Comparison of ENCODE assay signal across 33 mouse cellular contexts in genomic region chr4:149407461-149407860, GRCm38 (mm10). TPM values are rescaled to one million over a fixed set of nuclear protein-coding genes. Genes with fewer than 3 reads are reported as not detected.
DNase-seq lines count a peak whose midpoint lies in the region; ATAC-seq and TF ChIP-seq lines count a peak whose summit lies in the region.
"Had no signal": no experiment of that assay in that cellular context is flagged by ENCODE, and none has a peak within 500 bp of the region (broad histone marks: within the 10 kb centered on the region; RNA-seq: fewer than 3 reads in every experiment).

No protein-coding gene starts in this region.

- H3K9me3 ChIP-seq in kidney, embryonic 14.5 days (ENCODE audit: control insufficient read depth, low read length): peaks cover 2% of the 10 kb centered on the region; the same call in 1 of the 2 replicates
- H3K9me3 ChIP-seq in kidney, embryonic 16.5 days (ENCODE audit: low read length): no peaks in the 10 kb centered on the region
- no peaks in the 10 kb centered on the region for H3K9me3 ChIP-seq in ES-E14 (ENCODE audit: control insufficient read depth, insufficient read depth, low read depth, low read length)
- H3K9me3 ChIP-seq: embryonic facial prominence, embryonic 10.5 days; embryonic facial prominence, embryonic 15.5 days; forebrain, embryonic 12.5 days; heart, embryonic 12.5 days; neural tube, embryonic 12.5 days had no signal

- 74% methylated on average over 5 of the region's 5 CpGs for WGBS in kidney, embryonic 14.5 days
- 71% methylated on average over 5 of the region's 5 CpGs for WGBS in kidney, embryonic 16.5 days
- 49% methylated on average over 5 of the region's 5 CpGs for WGBS in small intestine, adult 2 months

- H3K4me1 ChIP-seq in kidney, embryonic 14.5 days (ENCODE audit: control insufficient read depth, insufficient read depth, low read length): peaks cover 26% of the 10 kb centered on the region
- H3K4me1 ChIP-seq in kidney, embryonic 16.5 days (ENCODE audit: insufficient read depth, low read length): peaks cover 35% of the 10 kb centered on the region
- peaks cover 5 to 39% of the 10 kb centered on the region in 2 experiments for H3K4me1 ChIP-seq in ES-E14 (ENCODE audit: control insufficient read depth in 2 of 2, insufficient read depth in 2 of 2, low read length in 2 of 2, poor library complexity in 1 of 2)
- peaks cover 24% of the 10 kb centered on the region for H3K4me1 ChIP-seq in small intestine, adult 2 months (ENCODE audit: control insufficient read depth, insufficient read depth, insufficient read length, low read length)

- DNase-seq in kidney, adult 11 months: peak; percentile 70
- peak; percentile 28 to 84 for DNase-seq in kidney, postnatal 25 days
- DNase-seq in ES-E14 (ENCODE audit: low read depth, low spot score): no peak
- DNase-seq in adrenal gland, adult 2 months: no peak
- DNase-seq: cerebellum, adult 2 months; cerebellum, postnatal 25 days; forebrain, postnatal 0 days; heart, adult 2 months; lung, adult 18-20 months; lung, postnatal 4 days; right cerebral cortex, adult 18-20 months; thymus, adult 18-20 months; thymus, postnatal 25 days had no signal

- H3K9ac ChIP-seq in kidney, embryonic 14.5 days (ENCODE audit: low read depth, low read length): no peak overlapping the region
- H3K9ac ChIP-seq in kidney, embryonic 16.5 days (replicated peaks; ENCODE audit: low read length): no peak overlapping the region
- H3K9ac ChIP-seq in ES-E14 (ENCODE audit: insufficient read depth, low read depth, low read length, poor library complexity, severe bottlenecking): no peak overlapping the region
- H3K9ac ChIP-seq: embryonic facial prominence, embryonic 15.5 days; forebrain, postnatal 0 days; heart, embryonic 12.5 days; hindbrain, embryonic 14.5 days; midbrain, embryonic 12.5 days; neural tube, embryonic 12.5 days had no signal

- peaks cover 2% of the 10 kb centered on the region; the same call in 1 of the 2 replicates for H3K36me3 ChIP-seq in kidney, embryonic 14.5 days (ENCODE audit: control insufficient read depth, insufficient read depth, low read length)
- peaks cover 12% of the 10 kb centered on the region for H3K36me3 ChIP-seq in kidney, embryonic 16.5 days (ENCODE audit: insufficient read depth, low read length)
- no peaks in the 10 kb centered on the region for H3K36me3 ChIP-seq in ES-E14 (ENCODE audit: control insufficient read depth, insufficient read depth, low read length, poor library complexity, severe bottlenecking)
- peaks cover 4% of the 10 kb centered on the region for H3K36me3 ChIP-seq in small intestine, adult 2 months (ENCODE audit: control insufficient read depth, insufficient read depth, low read length)

- no peak for ATAC-seq in kidney, embryonic 14.5 days (ENCODE audit: low FRiP score, low TSS enrichment)
- ATAC-seq in kidney, embryonic 16.5 days (ENCODE audit: low FRiP score, low TSS enrichment): no peak
- ATAC-seq: forebrain, postnatal 0 days; lung, postnatal 0 days had no signal

- H3K4me2 ChIP-seq in kidney, embryonic 14.5 days (replicated peaks; ENCODE audit: low read depth, low read length): no peak overlapping the region
- no peak overlapping the region for H3K4me2 ChIP-seq in kidney, embryonic 16.5 days (replicated peaks; ENCODE audit: low read depth, low read length)
- H3K4me2 ChIP-seq: embryonic facial prominence, embryonic 15.5 days; forebrain, embryonic 12.5 days; heart, embryonic 12.5 days; hindbrain, embryonic 14.5 days; midbrain, embryonic 12.5 days; neural tube, embryonic 12.5 days had no signal

- no peak for TF ChIP-seq CTCF in small intestine, adult 2 months (IDR thresholded peaks at IDR 0.05; ENCODE audit: extremely low read depth, insufficient read length, insufficient replicate concordance, low read depth, low read length)

- no peak overlapping the region for H3K4me3 ChIP-seq in kidney, embryonic 14.5 days (ENCODE audit: low read length)
- H3K4me3 ChIP-seq in kidney, embryonic 16.5 days (ENCODE audit: low read length): no peak overlapping the region
- H3K4me3 ChIP-seq in ES-E14 (ENCODE audit: insufficient read depth in 1 of 2, low read depth in 1 of 2, low read length in 2 of 2, poor library complexity in 1 of 2, severe bottlenecking in 1 of 2): no peak overlapping the region
- no peak overlapping the region for H3K4me3 ChIP-seq in small intestine, adult 2 months (ENCODE audit: low read depth, low read length)
- H3K4me3 ChIP-seq: embryonic facial prominence, embryonic 10.5 days; embryonic facial prominence, embryonic 15.5 days; forebrain, embryonic 12.5 days; heart, adult 2 months; heart, embryonic 12.5 days; left cerebral cortex, adult 2 months; megakaryocyte, embryonic 14.5 days; midbrain, embryonic 12.5 days; myocyte; neural tube, embryonic 12.5 days had no signal

- TF ChIP-seq POLR2A in small intestine, adult 2 months (IDR thresholded peaks at IDR 0.05; ENCODE audit: low read depth, low read length): no peak

- in situ Hi-C loops in ES-E14 (cut with MboI; ENCODE audit: low sequenced_read_pairs in 2 of 2, unreplicated experiment in 2 of 2): no loop called here

- H3K27ac ChIP-seq in kidney, embryonic 14.5 days (ENCODE audit: low read depth, low read length): no peak overlapping the region
- H3K27ac ChIP-seq in kidney, embryonic 16.5 days (ENCODE audit: low read length): no peak overlapping the region
- H3K27ac ChIP-seq in ES-E14 (ENCODE audit: insufficient read depth, low read depth, low read length, poor library complexity, severe bottlenecking): no peak overlapping the region
- peak overlapping the region; percentile 35; the same call in 1 of the 2 replicates for H3K27ac ChIP-seq in small intestine, adult 2 months (ENCODE audit: insufficient read depth, low read depth, low read length)
- H3K27ac ChIP-seq: embryonic facial prominence, embryonic 10.5 days; embryonic facial prominence, embryonic 15.5 days; forebrain, embryonic 12.5 days; heart, adult 2 months; hindbrain, embryonic 14.5 days; left cerebral cortex, adult 2 months; midbrain, embryonic 12.5 days; neural tube, embryonic 12.5 days; stomach, postnatal 0 days had no signal

- no peaks in the 10 kb centered on the region for H3K27me3 ChIP-seq in kidney, embryonic 14.5 days (ENCODE audit: control insufficient read depth, insufficient read depth, low read length)
- no peaks in the 10 kb centered on the region for H3K27me3 ChIP-seq in kidney, embryonic 16.5 days (ENCODE audit: insufficient read depth, low read length)
- no peaks in the 10 kb centered on the region for H3K27me3 ChIP-seq in small intestine, adult 2 months (ENCODE audit: control insufficient read depth, insufficient read depth, low read length)
- H3K27me3 ChIP-seq: embryonic facial prominence, embryonic 15.5 days; forebrain, embryonic 12.5 days; heart, embryonic 12.5 days; megakaryocyte, embryonic 14.5 days; midbrain, embryonic 12.5 days; neural tube, embryonic 12.5 days had no signal

TF ChIP-seq in ES-E14, 5 proteins besides CTCF, POLR2A, EP300 and RAD21:
- TF ChIP-seq MAFK (IDR thresholded peaks at IDR 0.05; ENCODE audit: insufficient read depth, low read depth, low read length) (0 out of 2 replicates have a peak, but pooled peaks have one; percentile 63), ZNF384 (IDR thresholded peaks at IDR 0.05; ENCODE audit: low read depth, low read length) (no peak)

RNA-seq across cellular contexts. Expression of gene Ube4b, which starts 19.1 kb away (rescaled TPM):
- polyA plus RNA-seq in kidney, embryonic 14.5 days (2014; fragmentation: Nextera tagmentation; extraction: Ambion mirVana): 42.9 and 44.9 TPM in 2 replicates
- polyA plus RNA-seq in kidney, embryonic 16.5 days (2015; fragmentation: Nextera tagmentation; extraction: Ambion mirVana): 46.8 and 50.9 TPM in 2 replicates
- total RNA-seq in ES-E14 (2012; rRNA removed): 72.4 and 78.9 TPM in 2 replicates
- 51.0 and 115 TPM in 2 replicates for polyA plus RNA-seq in small intestine, adult 2 months (2012; rRNA removed)
- total RNA-seq in adrenal gland, adult 2 months (2021): 10 to 100 TPM; 70.9 to 85.0 TPM
- polyA plus RNA-seq in adrenal gland, adult 2 months (2012; rRNA removed): 84.7 and 105 TPM in 2 replicates

RNA-seq across cellular contexts. Expression of gene Rbp7, which starts 47.3 kb away (rescaled TPM):
- polyA plus RNA-seq in kidney, embryonic 14.5 days (2014; fragmentation: Nextera tagmentation; extraction: Ambion mirVana): 1.1 and 1.8 TPM in 2 replicates
- polyA plus RNA-seq in kidney, embryonic 16.5 days (2015; fragmentation: Nextera tagmentation; extraction: Ambion mirVana): 1.3 TPM in 2 replicates
- 1.4 and 2.7 TPM in 2 replicates for total RNA-seq in ES-E14 (2012; rRNA removed)
- polyA plus RNA-seq in small intestine, adult 2 months (2012; rRNA removed): 1.0 and 3.9 TPM in 2 replicates
- 10 to 100 TPM; 13.3 to 14.3 TPM for total RNA-seq in adrenal gland, adult 2 months (2021)
- polyA plus RNA-seq in adrenal gland, adult 2 months (2012; rRNA removed): 3.4 and 6.1 TPM in 2 replicates
- total RNA-seq: forebrain, postnatal 0 days; hematopoietic stem cell, adult 5-6 weeks; layer of hippocampus, postnatal 10 days; left cerebral cortex, adult 2 months; left cerebral cortex, postnatal 25 days; midbrain, postnatal 0 days had no signal
- polyA plus RNA-seq: embryonic facial prominence, embryonic 10.5 days; forebrain, embryonic 12.5 days; hindbrain, embryonic 14.5 days; midbrain, embryonic 12.5 days; myocyte; neural tube, embryonic 12.5 days; spleen, adult 2 months had no signal

Comparison
In these comparisons a context has a peak if more than half of its experiments do, and no peak if none do; other contexts are left out.
1. DNase-seq: peak in kidney, adult 11 months (single experiment) and kidney, postnatal 25 days (2 of 2); none in ES-E14 (single experiment) and adrenal gland, adult 2 months (single experiment).